Mouse (Mus musculus) myocyte (in vitro differentiated cells): Measurements from ENCODE around the gene Trpt1.

Experiments used
- CEBPB ChIP-seq: IDR thresholded peaks from 2 replicates; pipeline ENCODE4 v1.6.1; 2011; ENCODE audit warnings: mild to moderate bottlenecking, moderate library complexity; ENCODE audit not compliant: poor library complexity, insufficient read depth, severe bottlenecking
- E2F4 ChIP-seq: IDR thresholded peaks from one replicate; pipeline ENCODE4 v1.6.1; 2011; ENCODE audit warnings: mild to moderate bottlenecking, control low read depth, moderate library complexity; ENCODE audit not compliant: insufficient read depth
- MAX ChIP-seq: IDR thresholded peaks from one replicate; pipeline ENCODE4 v1.6.1; 2011; ENCODE audit warnings: low read depth, mild to moderate bottlenecking, control low read depth
- MYOD1 ChIP-seq, 3 experiments: IDR thresholded peaks; one replicate each; pipeline ENCODE4 v1.6.1; 2011; ENCODE audit warnings: control low read depth in 2 of 3, low read depth in 2 of 3, mild to moderate bottlenecking in 2 of 3, moderate library complexity in 1 of 3; ENCODE audit not compliant: insufficient read length in 2 of 3, control insufficient read depth in 1 of 3
- MYOG ChIP-seq, 3 experiments: IDR thresholded peaks; one replicate each; pipeline ENCODE4 v1.6.1; 2011; ENCODE audit warnings: control low read depth in 2 of 3, low read depth in 2 of 3, mild to moderate bottlenecking in 2 of 3; ENCODE audit not compliant: insufficient read length in 2 of 3, control insufficient read depth in 1 of 3, insufficient read depth in 1 of 3
- POLR2A ChIP-seq: IDR thresholded peaks from one replicate; pipeline ENCODE4 v1.6.1; 2011; ENCODE audit warnings: low read depth, mild to moderate bottlenecking, control low read depth, moderate library complexity; ENCODE audit not compliant: insufficient read length
- POLR2AphosphoS2 ChIP-seq: IDR thresholded peaks from one replicate; pipeline ENCODE4 v1.6.1; 2011; ENCODE audit warnings: low read depth, control low read depth; ENCODE audit not compliant: insufficient read length
- TCF12 ChIP-seq: IDR thresholded peaks from one replicate; pipeline ENCODE4 v1.6.1; 2011; ENCODE audit warnings: mild to moderate bottlenecking, control low read depth; ENCODE audit not compliant: poor library complexity, insufficient read depth, severe bottlenecking
- TCF3 ChIP-seq: IDR thresholded peaks from one replicate; pipeline ENCODE4 v1.6.1; 2011; ENCODE audit warnings: low read depth, control low read depth; ENCODE audit not compliant: insufficient read length
- USF1 ChIP-seq: IDR thresholded peaks from one replicate; pipeline ENCODE4 v1.6.1; 2011; ENCODE audit warnings: low read depth, mild to moderate bottlenecking, control low read depth, moderate library complexity

- TF ChIP-seq POLR2A (no peak), TCF12 (no peak), CEBPB (no peak), MYOG (IDR thresholded peaks at IDR 0.05; ENCODE audit: control insufficient read depth in 1 of 3, insufficient read depth in 1 of 3, insufficient read length in 2 of 3, low read depth in 2 of 3) (no peak), POLR2AphosphoS2 (no peak), USF1 (no peak), MAX (no peak), TCF3 (no peak), MYOD1 (IDR thresholded peaks at IDR 0.05; ENCODE audit: control insufficient read depth in 1 of 3, insufficient read length in 2 of 3, low read depth in 2 of 3) (no peak), E2F4 (no peak)
Observed at GRCm38 (mm10) chr19:7012426-7012825, 16.5 kb downstream of the Trpt1 start.
